Mouse (Mus musculus) intestine, embryonic 16.5 days (tissue): ENCODE measurements around the gene Plcb1. TPM values are rescaled to one million over a fixed set of nuclear protein-coding genes. Genes with fewer than 3 reads are reported as not detected.

Source experiments
- ATAC-seq: fragments of 200-750 bp; cut with Nextera tagmentation; 2 replicates; pipeline ENCODE4 v1.8.0; 2017; ENCODE audit warnings: moderate TSS enrichment, moderate library complexity
- H3K27ac ChIP-seq: fragments of 300-500 bp; sonication (generic); 2 replicates; pipeline ENCODE4 v1.5.1; 2014; ENCODE audit warnings: mild to moderate bottlenecking, low read length
- H3K27me3 ChIP-seq: fragments of 300-500 bp; sonication (generic); replicated peaks from 2 replicates; pipeline ENCODE4 v1.6.1; 2014; ENCODE audit warnings: low read length, control low read depth, mixed read lengths; ENCODE audit not compliant: control insufficient read depth, insufficient read depth
- H3K36me3 ChIP-seq: fragments of 300-500 bp; sonication (generic); 2 replicates; pipeline ENCODE4 v1.6.1; 2014; ENCODE audit warnings: low read length, control low read depth; ENCODE audit not compliant: control insufficient read depth, insufficient read depth
- H3K4me1 ChIP-seq: fragments of 300-500 bp; sonication (generic); 2 replicates; pipeline ENCODE4 v1.6.1; 2014; ENCODE audit warnings: low read length, control low read depth, mixed read lengths; ENCODE audit not compliant: control insufficient read depth, insufficient read depth
- H3K4me2 ChIP-seq: fragments of 300-500 bp; sonication (generic); 2 replicates; pipeline ENCODE4 v1.6.1; 2014; ENCODE audit warnings: low read depth, low read length, control low read depth
- H3K4me3 ChIP-seq: fragments of 300-500 bp; sonication (generic); 2 replicates; pipeline ENCODE4 v1.5.1; 2014; ENCODE audit warnings: mild to moderate bottlenecking, low read length
- H3K9ac ChIP-seq: fragments of 300-500 bp; sonication (generic); 2 replicates; pipeline ENCODE4 v1.6.1; 2014; ENCODE audit warnings: low read depth, low read length
- H3K9me3 ChIP-seq: fragments of 300-500 bp; sonication (generic); 2 replicates; pipeline ENCODE4 v1.6.1; 2016; ENCODE audit warnings: low read length, control low read depth; ENCODE audit not compliant: control insufficient read depth
- WGBS: fragments of 180-500 bp; shearing (Covaris S2); extraction: QIAGEN DNeasy Blood & Tissue Kit; methylation state at CpG from one replicate; pipeline ENCODE4 v1.1.7; 2014; 5-methylcytosine and 5-hydroxymethylcytosine counted together
- polyA plus RNA-seq: library from polyadenylated mRNA; unstranded; fragments of >200 nt; fragmentation: Nextera tagmentation; extraction: Ambion mirVana; gene quantifications from 2 replicates; pipeline ENCODE4 v1.2.1, GENCODE M21; 2015

Plcb1 gene
- polyA plus RNA-seq, 1 experiment from 2014 or later = 7.8 TPM

DNA sequence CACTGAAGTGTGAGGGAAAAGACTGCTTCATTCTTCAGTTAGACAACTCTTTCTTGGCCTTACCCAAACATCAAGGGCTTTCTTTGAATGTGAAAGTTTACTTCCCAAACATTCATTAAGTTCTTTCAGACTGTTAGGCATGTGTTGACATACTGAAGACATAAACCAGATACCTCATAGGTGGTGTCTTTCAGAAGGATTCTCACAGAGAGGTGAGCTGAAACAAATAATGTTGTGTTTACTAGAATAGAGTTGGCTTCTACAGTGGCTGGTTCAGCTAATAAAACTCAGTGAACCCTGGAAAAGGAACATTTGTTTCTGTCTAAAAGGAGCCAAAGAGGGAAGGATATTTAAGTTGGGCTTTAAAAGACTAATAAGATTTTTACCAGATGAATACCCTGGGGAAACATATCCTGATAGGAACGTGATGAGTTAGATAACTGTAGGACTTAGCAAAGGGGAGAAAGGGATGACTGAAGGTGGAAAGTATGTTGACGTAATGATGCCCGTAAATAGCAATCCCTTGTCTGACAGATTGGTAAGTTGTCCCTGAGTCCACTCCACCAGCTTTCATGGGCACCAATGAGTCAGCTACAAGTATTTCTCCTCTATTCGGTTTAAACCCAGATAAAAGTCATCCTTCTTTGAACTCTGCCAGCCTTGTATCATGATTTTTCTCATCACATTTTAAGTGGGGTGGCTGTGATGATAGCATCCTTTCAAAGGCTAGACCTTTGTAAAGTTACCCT, 265.8 kb downstream of the Plcb1 start:
- no peak overlapping the region for H3K27ac ChIP-seq

DNA sequence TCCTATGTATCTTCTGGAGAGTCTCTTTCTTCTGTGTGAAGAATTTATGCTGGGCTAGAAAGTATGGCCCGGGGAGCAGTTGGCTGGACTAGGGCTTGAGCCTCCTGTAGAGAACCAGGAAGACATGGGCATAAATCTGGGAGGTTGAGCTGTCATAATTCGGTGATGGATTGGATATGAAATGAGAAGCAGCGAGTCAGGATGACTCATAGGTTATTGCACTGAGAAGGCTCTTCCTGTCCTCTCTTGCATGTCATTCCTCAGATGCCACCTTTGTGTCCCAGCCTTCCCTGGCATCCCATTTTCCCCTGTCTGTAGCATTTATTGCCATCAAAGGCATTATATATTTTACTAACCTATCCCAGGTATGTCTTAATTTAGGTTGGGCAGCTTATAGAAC, 267.5 kb downstream of the Plcb1 start:
- no peak overlapping the region for H3K4me3 ChIP-seq
- H3K9ac ChIP-seq = no peak overlapping the region
- ATAC-seq = no peak
- no peaks in the 10 kb centered on the region for H3K27me3 ChIP-seq
- H3K4me2 ChIP-seq = no peak overlapping the region
- no peaks in the 10 kb centered on the region for H3K36me3 ChIP-seq
- no peaks in the 10 kb centered on the region for H3K9me3 ChIP-seq
- 85% methylated on average over 3 of the region's 3 CpGs for WGBS
- H3K27ac ChIP-seq = no peak overlapping the region
- no peaks in the 10 kb centered on the region for H3K4me1 ChIP-seq

More for the DNA sequence above, 265.8 kb downstream of the Plcb1 start:
- ATAC-seq = no peak
- Histone ChIP-seq H3K4me1 (no peaks in the 10 kb centered on the region), H3K9ac (no peak overlapping the region), H3K4me3 (no peak overlapping the region), H3K27me3 (no peaks in the 10 kb centered on the region), H3K9me3 (no peaks in the 10 kb centered on the region), H3K4me2 (no peak overlapping the region), H3K36me3 (no peaks in the 10 kb centered on the region)
- WGBS = 64% methylated on average over 4 of the region's 4 CpGs

DNA sequence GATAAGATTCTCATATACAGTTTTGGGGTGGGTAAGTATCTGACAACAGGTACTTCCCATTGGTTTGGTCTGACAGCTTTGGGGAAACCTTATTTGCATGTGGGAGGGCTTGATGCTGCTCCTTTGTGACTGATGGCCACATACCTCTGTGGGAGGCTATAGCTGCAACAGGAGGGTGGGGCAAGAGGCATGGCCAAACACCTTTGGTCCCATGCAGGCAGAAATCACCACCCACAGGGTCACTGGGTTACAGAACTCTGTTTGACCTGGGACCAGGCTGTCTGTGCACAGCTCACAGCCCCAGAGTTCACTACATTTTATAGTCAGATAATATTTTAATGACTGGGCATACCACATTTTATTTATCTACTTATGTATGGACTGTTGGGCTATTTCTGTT, 281.6 kb downstream of the Plcb1 start:
- Histone ChIP-seq H3K36me3 (no peaks in the 10 kb centered on the region), H3K4me2 (no peak overlapping the region), H3K4me1 (no peaks in the 10 kb centered on the region), H3K4me3 (no peak overlapping the region), H3K27me3 (no peaks in the 10 kb centered on the region), H3K9ac (no peak overlapping the region), H3K27ac (no peak overlapping the region), H3K9me3 (no peaks in the 10 kb centered on the region)
- ATAC-seq = no peak

DNA sequence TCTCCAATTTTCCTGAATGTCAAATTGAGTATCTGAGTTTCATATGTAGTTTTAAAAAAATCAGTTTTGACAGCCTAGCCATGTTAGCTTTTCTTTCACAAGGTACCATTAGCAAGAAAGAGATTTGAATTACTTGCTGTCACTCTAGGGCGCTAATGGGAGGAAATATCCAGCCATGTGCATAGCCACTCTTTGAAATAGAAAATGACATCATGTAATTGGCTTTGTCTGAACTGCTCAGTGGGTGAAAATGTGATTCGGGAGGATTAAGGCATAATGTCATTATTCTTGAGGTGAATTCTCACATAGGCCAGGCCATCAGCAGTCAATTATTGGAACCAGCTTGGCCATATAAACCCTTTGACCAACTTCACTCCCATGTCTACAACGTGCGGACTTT, 285.5 kb downstream of the Plcb1 start:
- H3K4me2 ChIP-seq = no peak overlapping the region
- no peak overlapping the region for H3K4me3 ChIP-seq
- ATAC-seq = no peak
- no peaks in the 10 kb centered on the region for H3K4me1 ChIP-seq
- 89% methylated on average over 4 of the region's 4 CpGs for WGBS
- no peaks in the 10 kb centered on the region for H3K36me3 ChIP-seq
- no peaks in the 10 kb centered on the region for H3K27me3 ChIP-seq
- H3K9ac ChIP-seq = no peak overlapping the region
- H3K9me3 ChIP-seq = no peaks in the 10 kb centered on the region
- no peak overlapping the region for H3K27ac ChIP-seq

DNA sequence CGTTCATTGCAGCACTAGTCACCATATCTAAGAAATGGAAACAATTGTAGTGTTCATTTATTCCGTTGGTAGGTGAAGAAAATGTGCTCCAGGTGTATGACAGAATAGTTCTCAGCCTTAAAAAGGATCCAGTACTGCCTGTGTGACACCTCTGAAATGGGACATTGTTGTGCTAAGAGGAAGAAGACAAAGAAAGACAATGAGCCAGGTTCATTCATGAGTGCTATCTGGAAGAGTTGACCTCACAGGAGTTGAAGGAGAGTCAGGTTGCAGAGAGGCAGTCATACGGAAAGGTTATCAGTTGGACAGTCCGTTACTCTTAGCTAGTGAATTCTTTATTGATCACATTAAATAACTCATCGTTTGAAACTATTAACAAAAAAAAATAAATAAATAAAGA, 286.6 kb downstream of the Plcb1 start:
- 75% methylated on average over 5 of the region's 5 CpGs for WGBS
- no peak overlapping the region for H3K27ac ChIP-seq
- no peaks in the 10 kb centered on the region for H3K36me3 ChIP-seq
- H3K27me3 ChIP-seq = no peaks in the 10 kb centered on the region
- no peaks in the 10 kb centered on the region for H3K4me1 ChIP-seq
- no peak for ATAC-seq
- no peaks in the 10 kb centered on the region for H3K9me3 ChIP-seq
- no peak overlapping the region for H3K4me3 ChIP-seq
- no peak overlapping the region for H3K9ac ChIP-seq
- H3K4me2 ChIP-seq = no peak overlapping the region

DNA sequence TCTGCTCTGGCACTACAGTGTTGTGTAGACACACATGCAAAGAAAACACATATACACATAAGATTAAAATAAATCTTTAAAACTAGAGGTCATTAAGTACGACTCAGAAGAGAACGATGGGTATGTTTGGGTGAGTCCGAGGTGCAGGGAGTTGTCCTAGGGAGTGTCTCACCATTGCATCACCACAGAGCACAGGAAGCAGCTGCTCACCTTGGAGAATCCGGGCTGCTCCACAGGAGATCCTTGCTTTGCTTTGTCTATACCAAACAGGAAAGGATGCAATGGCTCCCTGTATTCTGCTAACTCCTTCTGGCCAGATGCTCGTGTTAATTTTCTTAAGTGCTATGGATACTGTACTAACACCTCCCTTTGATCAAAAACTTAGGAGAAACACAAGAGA, 287.1 kb downstream of the Plcb1 start:
- 74% methylated on average over 5 of the region's 5 CpGs for WGBS
- H3K9me3 ChIP-seq = no peaks in the 10 kb centered on the region
- no peak for ATAC-seq
- H3K9ac ChIP-seq = no peak overlapping the region
- H3K4me1 ChIP-seq = no peaks in the 10 kb centered on the region
- H3K4me3 ChIP-seq = no peak overlapping the region
- H3K36me3 ChIP-seq = no peaks in the 10 kb centered on the region
- H3K27ac ChIP-seq = no peak overlapping the region
- H3K4me2 ChIP-seq = no peak overlapping the region
- no peaks in the 10 kb centered on the region for H3K27me3 ChIP-seq

DNA sequence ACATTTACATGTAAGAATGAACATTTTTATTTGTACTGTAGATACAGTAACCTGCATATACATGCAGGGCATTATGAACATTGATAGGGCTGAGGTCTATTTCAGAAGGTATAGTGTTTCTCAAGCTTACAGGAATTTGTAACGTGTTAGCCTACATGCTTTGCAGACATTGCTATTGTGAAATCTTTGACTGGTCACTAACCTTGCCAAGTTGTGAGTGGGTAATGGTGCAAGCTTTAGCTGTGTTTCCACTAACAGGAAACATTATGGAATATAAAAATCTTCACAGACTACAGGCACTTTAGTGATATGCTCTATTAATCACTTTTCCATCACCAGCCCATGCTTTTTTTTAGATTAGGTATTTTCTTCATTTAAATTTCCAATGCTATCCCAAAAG, 289.5 kb downstream of the Plcb1 start:
- no peaks in the 10 kb centered on the region for H3K9me3 ChIP-seq
- H3K9ac ChIP-seq = no peak overlapping the region
- H3K36me3 ChIP-seq = no peaks in the 10 kb centered on the region
- no peaks in the 10 kb centered on the region for H3K4me1 ChIP-seq
- no peak overlapping the region for H3K4me2 ChIP-seq
- H3K27ac ChIP-seq = no peak overlapping the region
- no peaks in the 10 kb centered on the region for H3K27me3 ChIP-seq
- H3K4me3 ChIP-seq = no peak overlapping the region
- WGBS = 83% methylated on average over 1 of the region's 1 CpGs
- ATAC-seq = no peak

DNA sequence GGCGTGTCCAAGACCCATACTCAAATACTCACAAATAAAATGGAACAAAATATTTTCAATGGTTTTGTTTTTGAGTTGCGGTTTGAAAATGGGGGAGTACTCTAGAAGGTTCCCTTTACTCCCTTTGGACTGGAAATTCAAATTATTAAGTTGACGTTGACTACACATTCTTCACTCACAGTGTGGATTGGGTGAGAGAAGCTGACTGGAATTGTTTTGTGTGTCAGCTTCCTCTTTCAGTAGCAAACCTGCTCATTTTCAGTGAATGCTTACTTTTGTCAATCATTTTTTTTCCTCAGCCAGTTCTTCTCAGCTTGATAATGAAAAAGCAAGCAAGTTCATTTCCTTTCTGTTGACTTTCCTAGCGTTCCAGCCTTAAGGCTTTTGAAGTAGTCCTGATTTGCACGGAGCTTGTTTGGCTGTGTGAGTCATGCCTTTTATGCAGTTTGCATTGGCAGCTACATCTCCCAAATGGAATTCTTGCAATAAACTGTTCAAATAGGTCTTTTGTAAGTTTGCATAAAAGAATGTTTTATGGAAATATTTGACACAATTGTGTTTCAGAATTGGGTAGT, 306.8 kb downstream of the Plcb1 start:
- Histone ChIP-seq H3K27me3 (no peaks in the 10 kb centered on the region), H3K9ac (no peak overlapping the region), H3K4me1 (no peaks in the 10 kb centered on the region), H3K27ac (no peak overlapping the region), H3K9me3 (no peaks in the 10 kb centered on the region), H3K4me3 (no peak overlapping the region), H3K36me3 (no peaks in the 10 kb centered on the region), H3K4me2 (no peak overlapping the region)
- ATAC-seq = no peak
- 68% methylated on average over 5 of the region's 5 CpGs for WGBS

DNA sequence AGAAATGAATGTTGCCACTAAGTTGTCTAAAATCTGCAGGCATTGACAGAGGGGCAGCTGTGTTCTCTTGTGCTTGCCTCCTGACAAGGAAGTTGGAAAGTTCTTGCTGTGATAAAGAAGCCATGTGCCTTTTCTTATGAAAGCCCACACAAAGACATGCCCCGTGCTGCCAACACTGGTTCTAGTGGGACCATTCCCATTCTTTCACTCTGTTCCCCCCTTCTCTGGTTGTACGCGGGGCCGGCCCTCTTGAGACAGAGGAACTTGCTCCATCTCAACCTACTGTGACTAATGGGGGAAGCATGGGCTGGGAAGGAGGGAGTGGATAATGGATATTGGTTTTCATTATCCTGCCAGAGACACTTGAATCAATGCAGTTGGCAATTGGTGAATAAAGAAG, 315.4 kb downstream of the Plcb1 start:
- H3K4me2 ChIP-seq = no peak overlapping the region

DNA sequence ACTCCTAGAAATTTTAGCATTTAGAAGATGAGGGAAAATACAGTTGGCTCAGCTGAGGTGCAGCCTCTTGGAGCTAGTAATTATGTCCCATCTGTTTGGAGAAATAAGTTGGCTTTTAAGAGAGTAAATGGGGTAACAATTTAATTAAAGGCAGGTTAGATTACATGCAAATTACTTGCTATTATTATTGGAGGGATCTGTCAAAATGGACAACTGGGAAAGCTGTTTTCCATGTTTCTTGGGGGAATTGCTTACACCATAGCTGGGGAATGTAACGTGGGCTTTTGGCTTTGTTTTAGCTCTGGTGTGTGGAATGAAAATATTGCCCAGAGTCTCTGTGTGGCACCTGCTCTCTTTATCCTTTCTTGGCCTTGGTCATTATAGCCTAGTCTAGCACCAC, 316.1 kb downstream of the Plcb1 start:
- no peak overlapping the region for H3K4me3 ChIP-seq
- no peak for ATAC-seq
- WGBS = 69% methylated on average over 1 of the region's 1 CpGs

More for the DNA sequence above, 315.4 kb downstream of the Plcb1 start:
- Histone ChIP-seq H3K27me3 (no peaks in the 10 kb centered on the region), H3K9me3 (no peaks in the 10 kb centered on the region), H3K9ac (no peak overlapping the region), H3K27ac (no peak overlapping the region), H3K4me1 (no peaks in the 10 kb centered on the region), H3K4me3 (no peak overlapping the region), H3K36me3 (no peaks in the 10 kb centered on the region)
- WGBS = 82% methylated on average over 4 of the region's 4 CpGs
- no peak for ATAC-seq

More for the DNA sequence above, 316.1 kb downstream of the Plcb1 start:
- H3K36me3 ChIP-seq = no peaks in the 10 kb centered on the region
- H3K27ac ChIP-seq = no peak overlapping the region
- H3K4me1 ChIP-seq = no peaks in the 10 kb centered on the region
- no peak overlapping the region for H3K4me2 ChIP-seq
- no peak overlapping the region for H3K9ac ChIP-seq
- H3K9me3 ChIP-seq = no peaks in the 10 kb centered on the region
- no peaks in the 10 kb centered on the region for H3K27me3 ChIP-seq
